Mouse (Mus musculus): ENCODE data around the gene Ttc14. TPM values are rescaled to one million over a fixed set of nuclear protein-coding genes. Genes with fewer than 3 reads are reported as not detected.
A peak's percentile ranks its signal among the peaks of the same experiment; 100 is the strongest.

The Ttc14 gene
- polyA plus RNA-seq (2014; fragmentation: Nextera tagmentation; extraction: Ambion mirVana): 59.4 and 65.9 TPM in 2 replicates

DNA sequence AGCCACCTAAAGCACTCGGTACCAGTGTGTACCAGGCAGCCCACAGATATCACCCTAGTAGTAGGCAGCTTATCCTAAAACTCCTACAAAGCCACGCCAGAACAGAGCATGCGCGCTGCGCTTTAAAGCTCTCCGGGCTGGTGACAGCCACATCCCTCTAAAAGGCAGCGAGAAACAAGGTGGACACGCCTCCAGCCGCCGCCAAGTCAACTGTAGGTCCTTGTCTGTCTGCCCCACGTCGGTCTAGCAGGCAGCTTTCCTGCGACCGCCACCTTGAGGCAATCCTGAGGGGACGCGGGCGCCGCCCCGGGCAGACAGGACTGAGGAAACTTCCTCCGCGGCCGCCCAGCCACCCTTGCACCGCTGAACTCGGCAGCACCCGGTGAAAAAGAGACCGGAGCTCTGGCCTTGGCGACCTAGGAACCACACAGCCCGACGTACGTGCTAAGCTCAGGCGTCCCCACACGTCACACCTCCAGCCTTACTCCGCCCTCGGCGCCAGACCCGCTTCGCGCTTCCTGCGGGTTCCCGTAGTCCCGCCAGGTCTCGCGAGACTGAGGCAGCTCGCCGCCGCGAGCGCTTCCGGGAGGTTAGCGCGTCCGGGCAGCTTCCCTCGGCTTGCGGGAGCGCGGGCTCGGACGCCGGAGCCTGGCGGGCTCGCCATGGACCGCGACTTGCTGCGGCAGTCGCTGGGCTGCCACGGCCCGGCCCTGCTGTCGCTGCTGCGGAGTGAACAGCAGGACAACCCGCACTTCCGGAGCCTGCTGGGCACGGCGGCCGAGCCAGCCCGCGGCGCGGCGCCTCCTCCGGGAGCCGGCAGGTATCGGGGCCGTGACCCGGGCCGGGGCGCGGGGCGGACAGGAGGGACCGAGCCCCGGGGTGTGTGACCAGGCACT is at the start of gene Ttc14:
Ttc14 (plus strand) TSS at position 216 of the 896 bp plus-strand sequence.
- ATAC-seq: peak; percentile 99
- H3K4me3 ChIP-seq (ENCODE audit: low read depth, low read length): peak within 1 kb of the TSS; percentile 98
- peak within 1 kb of the TSS; percentile 98 for H3K27ac ChIP-seq (ENCODE audit: low read depth, low read length)
- DNase-seq (ENCODE audit: low spot score): peak; percentile 98
- H3K4me2 ChIP-seq (ENCODE audit: low read length): peak within 1 kb of the TSS; percentile 65
- H3K9me3 ChIP-seq (replicated peaks; ENCODE audit: control insufficient read depth, low read length): no peaks in the 10 kb centered on the region
- peaks cover 10% of the 10 kb centered on the region for H3K36me3 ChIP-seq (ENCODE audit: control insufficient read depth, insufficient read depth, low read length)
- H3K4me1 ChIP-seq (ENCODE audit: control insufficient read depth, insufficient read depth, low read length): peaks cover 5% of the 10 kb centered on the region
- peak within 1 kb of the TSS; percentile 95 for H3K9ac ChIP-seq (ENCODE audit: low read length)
- WGBS: under 1% methylated on average over 90 of the region's 90 CpGs
- H3K27me3 ChIP-seq (replicated peaks; ENCODE audit: control insufficient read depth, insufficient read depth, low read length): no peaks in the 10 kb centered on the region

- Histone ChIP-seq H3K9me3 (replicated peaks; ENCODE audit: control insufficient read depth, low read length) (no peaks in the 10 kb centered on the region), H3K27ac (ENCODE audit: low read depth, low read length) (no peak overlapping the region), H3K27me3 (replicated peaks; ENCODE audit: control insufficient read depth, insufficient read depth, low read length) (no peaks in the 10 kb centered on the region), H3K4me3 (ENCODE audit: low read depth, low read length) (no peak overlapping the region), H3K9ac (ENCODE audit: low read length) (no peak overlapping the region), H3K4me2 (ENCODE audit: low read length) (no peak overlapping the region), H3K36me3 (ENCODE audit: control insufficient read depth, insufficient read depth, low read length) (no peaks in the 10 kb centered on the region), H3K4me1 (ENCODE audit: control insufficient read depth, insufficient read depth, low read length) (no peaks in the 10 kb centered on the region)
- DNase-seq (ENCODE audit: low spot score) (peak; percentile 71), ATAC-seq (no peak)
These were observed 8.7 kb upstream of the Ttc14 start for GRCm38 (mm10) chr3:33790975-33791374.

- Histone ChIP-seq H3K4me2 (ENCODE audit: low read length) (peak overlapping the region; percentile 65), H3K4me3 (ENCODE audit: low read depth, low read length) (peak overlapping the region; percentile 98), H3K27ac (ENCODE audit: low read depth, low read length) (peak overlapping the region; percentile 98), H3K27me3 (replicated peaks; ENCODE audit: control insufficient read depth, insufficient read depth, low read length) (no peaks in the 10 kb centered on the region), H3K36me3 (ENCODE audit: control insufficient read depth, insufficient read depth, low read length) (peaks cover 15% of the 10 kb centered on the region), H3K9ac (ENCODE audit: low read length) (peak overlapping the region; percentile 95), H3K9me3 (replicated peaks; ENCODE audit: control insufficient read depth, low read length) (no peaks in the 10 kb centered on the region), H3K4me1 (ENCODE audit: control insufficient read depth, insufficient read depth, low read length) (peaks cover 5% of the 10 kb centered on the region)
- ATAC-seq (no peak), DNase-seq (ENCODE audit: low spot score) (peak; percentile 21)
- WGBS: under 1% methylated on average over 16 of the region's 16 CpGs
These were observed 835 bp downstream of the Ttc14 start for GRCm38 (mm10) chr3:33800513-33800820.

DNA sequence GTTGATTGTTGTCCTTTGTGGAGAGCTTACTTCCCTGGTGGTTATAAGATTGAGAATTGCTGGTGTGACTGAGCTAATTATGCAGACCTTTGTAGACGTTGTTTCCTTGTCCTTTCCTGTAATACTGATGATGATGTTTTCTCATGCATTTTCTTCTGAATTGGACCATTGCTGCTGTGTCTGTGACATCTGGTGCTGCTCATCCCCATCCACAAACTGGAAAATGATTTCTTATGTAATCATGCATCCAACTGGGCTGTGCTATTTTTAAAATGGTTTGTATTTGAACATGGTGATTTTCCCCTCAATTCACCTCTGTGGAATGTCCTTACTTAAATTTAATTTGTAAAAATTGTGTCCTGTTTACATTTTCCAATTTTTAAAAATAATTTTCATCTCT is 7.5 kb downstream of the Ttc14 start:
- no peaks in the 10 kb centered on the region for H3K4me1 ChIP-seq (ENCODE audit: control insufficient read depth, insufficient read depth, low read length)
- no peak overlapping the region for H3K4me2 ChIP-seq (ENCODE audit: low read length)
- no peaks in the 10 kb centered on the region for H3K9me3 ChIP-seq (replicated peaks; ENCODE audit: control insufficient read depth, low read length)
- DNase-seq (ENCODE audit: low spot score) (no peak), ATAC-seq (no peak)
- peaks cover 56% of the 10 kb centered on the region for H3K36me3 ChIP-seq (ENCODE audit: control insufficient read depth, insufficient read depth, low read length)
- no peaks in the 10 kb centered on the region for H3K27me3 ChIP-seq (replicated peaks; ENCODE audit: control insufficient read depth, insufficient read depth, low read length)
- no peak overlapping the region for H3K9ac ChIP-seq (ENCODE audit: low read length)
- H3K4me3 ChIP-seq (ENCODE audit: low read depth, low read length): no peak overlapping the region
- WGBS: 91% methylated on average over 1 of the region's 1 CpGs
- H3K27ac ChIP-seq (ENCODE audit: low read depth, low read length): no peak overlapping the region

DNA sequence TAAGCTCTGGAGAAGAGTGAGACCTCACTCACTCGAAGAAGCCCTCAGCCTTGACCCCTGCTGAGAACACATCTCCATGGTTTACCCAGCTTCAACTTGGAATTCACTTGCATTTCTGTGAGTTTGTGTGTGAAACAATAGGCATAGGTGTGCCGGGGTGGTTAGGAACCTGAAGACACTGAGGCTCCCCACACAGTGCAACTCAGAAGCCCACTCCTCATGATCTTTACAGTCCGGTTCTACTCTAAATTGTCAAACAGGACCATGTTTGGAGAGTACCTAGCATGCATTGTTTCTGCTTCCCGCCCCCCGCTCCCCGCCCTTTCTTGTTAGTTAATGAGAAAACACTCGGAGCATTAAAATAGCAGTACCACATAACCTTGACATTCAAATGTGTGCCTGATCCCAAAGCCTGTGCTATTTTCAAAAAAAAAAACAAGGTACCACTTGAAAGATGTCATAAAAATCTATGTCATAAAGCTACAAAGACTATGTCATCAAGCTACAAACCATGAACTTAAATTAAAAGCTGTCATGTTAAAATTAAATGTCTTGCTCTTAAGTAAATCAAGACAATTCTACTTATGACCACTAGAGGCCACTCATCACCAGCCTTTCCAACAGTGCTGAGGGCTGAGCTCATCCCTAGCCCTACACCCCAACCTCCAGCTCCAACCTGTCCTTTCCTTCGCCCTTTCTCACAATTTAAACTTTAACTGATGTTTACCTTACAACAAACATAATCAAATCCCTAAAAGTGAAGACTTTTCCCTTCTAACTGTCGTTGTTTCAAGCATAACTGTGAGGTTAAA is 24.7 kb downstream of the Ttc14 start:
- no peaks in the 10 kb centered on the region for H3K36me3 ChIP-seq (ENCODE audit: control insufficient read depth, insufficient read depth, low read length)
- no peak overlapping the region for H3K4me3 ChIP-seq (ENCODE audit: low read depth, low read length)
- H3K9ac ChIP-seq (ENCODE audit: low read length): no peak overlapping the region
- no peak overlapping the region for H3K27ac ChIP-seq (ENCODE audit: low read depth, low read length)
- H3K4me1 ChIP-seq (ENCODE audit: control insufficient read depth, insufficient read depth, low read length): no peaks in the 10 kb centered on the region
- H3K9me3 ChIP-seq (replicated peaks; ENCODE audit: control insufficient read depth, low read length): no peaks in the 10 kb centered on the region
- DNase-seq (ENCODE audit: low spot score): peak; percentile 80
- no peaks in the 10 kb centered on the region for H3K27me3 ChIP-seq (replicated peaks; ENCODE audit: control insufficient read depth, insufficient read depth, low read length)
- H3K4me2 ChIP-seq (ENCODE audit: low read length): no peak overlapping the region
- 42% methylated on average over 9 of the region's 9 CpGs for WGBS
- ATAC-seq: peak; percentile 81

GRCm38 (mm10) chr3:33832351-33832750 is 32.7 kb downstream of the Ttc14 start:
- no peak overlapping the region for H3K4me2 ChIP-seq (ENCODE audit: low read length)
- H3K9ac ChIP-seq (ENCODE audit: low read length): no peak overlapping the region
- no peak overlapping the region for H3K27ac ChIP-seq (ENCODE audit: low read depth, low read length)
- DNase-seq (ENCODE audit: low spot score) (no peak), ATAC-seq (no peak)
- no peaks in the 10 kb centered on the region for H3K36me3 ChIP-seq (ENCODE audit: control insufficient read depth, insufficient read depth, low read length)
- no peaks in the 10 kb centered on the region for H3K4me1 ChIP-seq (ENCODE audit: control insufficient read depth, insufficient read depth, low read length)
- H3K4me3 ChIP-seq (ENCODE audit: low read depth, low read length): no peak overlapping the region
- no peaks in the 10 kb centered on the region for H3K9me3 ChIP-seq (replicated peaks; ENCODE audit: control insufficient read depth, low read length)
- no peaks in the 10 kb centered on the region for H3K27me3 ChIP-seq (replicated peaks; ENCODE audit: control insufficient read depth, insufficient read depth, low read length)
- WGBS: 86% methylated on average over 10 of the region's 10 CpGs

GRCm38 (mm10) chr3:33836576-33836975 is 36.9 kb downstream of the Ttc14 start:
- no peaks in the 10 kb centered on the region for H3K27me3 ChIP-seq (replicated peaks; ENCODE audit: control insufficient read depth, insufficient read depth, low read length)
- no peak overlapping the region for H3K27ac ChIP-seq (ENCODE audit: low read depth, low read length)
- DNase-seq (ENCODE audit: low spot score): no peak
- no peaks in the 10 kb centered on the region for H3K9me3 ChIP-seq (replicated peaks; ENCODE audit: control insufficient read depth, low read length)
- no peak overlapping the region for H3K4me2 ChIP-seq (ENCODE audit: low read length)
- no peaks in the 10 kb centered on the region for H3K36me3 ChIP-seq (ENCODE audit: control insufficient read depth, insufficient read depth, low read length)
- no peak overlapping the region for H3K9ac ChIP-seq (ENCODE audit: low read length)
- H3K4me3 ChIP-seq (ENCODE audit: low read depth, low read length): no peak overlapping the region
- no peak for ATAC-seq
- no peaks in the 10 kb centered on the region for H3K4me1 ChIP-seq (ENCODE audit: control insufficient read depth, insufficient read depth, low read length)
- WGBS: 95% methylated on average over 13 of the region's 13 CpGs

DNA sequence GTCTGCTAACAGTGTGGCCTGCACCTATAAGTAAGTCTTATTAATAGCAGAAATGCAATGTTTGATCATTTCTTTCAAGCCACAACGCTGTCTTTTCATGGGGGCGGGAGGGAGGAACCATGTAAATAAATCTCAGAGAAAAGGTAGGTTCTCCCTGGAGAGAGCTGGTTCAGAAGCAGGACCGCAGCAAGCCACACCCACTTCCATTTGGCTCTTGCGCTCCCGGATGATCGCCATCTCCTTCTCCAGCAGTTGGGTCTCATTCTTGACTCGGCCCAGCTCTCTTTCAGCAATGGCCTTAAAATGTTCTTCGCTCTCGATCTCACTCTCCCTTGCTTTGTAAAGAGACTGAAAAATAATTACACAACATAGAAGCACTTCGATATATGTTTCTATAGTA is 39.2 kb downstream of the Ttc14 start:
- Histone ChIP-seq H3K27me3 (replicated peaks; ENCODE audit: control insufficient read depth, insufficient read depth, low read length) (no peaks in the 10 kb centered on the region), H3K9me3 (replicated peaks; ENCODE audit: control insufficient read depth, low read length) (no peaks in the 10 kb centered on the region), H3K9ac (ENCODE audit: low read length) (no peak overlapping the region), H3K4me1 (ENCODE audit: control insufficient read depth, insufficient read depth, low read length) (no peaks in the 10 kb centered on the region), H3K4me3 (ENCODE audit: low read depth, low read length) (no peak overlapping the region), H3K27ac (ENCODE audit: low read depth, low read length) (no peak overlapping the region), H3K4me2 (ENCODE audit: low read length) (no peak overlapping the region), H3K36me3 (ENCODE audit: control insufficient read depth, insufficient read depth, low read length) (no peaks in the 10 kb centered on the region)
- no peak for DNase-seq (ENCODE audit: low spot score)
- WGBS: 71% methylated on average over 10 of the region's 10 CpGs
- ATAC-seq: no peak
